Mouse (Mus musculus) adrenal gland, postnatal 10 days (tissue): Measurements from ENCODE around the gene Nt5dc2. TPM values are rescaled to one million over a fixed set of nuclear protein-coding genes. Genes with fewer than 3 reads are reported as not detected.

Source experiments
- DNase-seq: peaks from one replicate; pipeline ENCODE4 v3.0.0; 2021; ENCODE audit warnings: mixed read lengths
- total RNA-seq, 2 experiments: library from RNA; stranded (reverse); gene quantifications; 2 replicates each; pipeline ENCODE4 v1.2.3; 2021

Gene Nt5dc2
- total RNA-seq, 2 experiments from 2014 or later = 52.0 to 52.6 TPM

DNA sequence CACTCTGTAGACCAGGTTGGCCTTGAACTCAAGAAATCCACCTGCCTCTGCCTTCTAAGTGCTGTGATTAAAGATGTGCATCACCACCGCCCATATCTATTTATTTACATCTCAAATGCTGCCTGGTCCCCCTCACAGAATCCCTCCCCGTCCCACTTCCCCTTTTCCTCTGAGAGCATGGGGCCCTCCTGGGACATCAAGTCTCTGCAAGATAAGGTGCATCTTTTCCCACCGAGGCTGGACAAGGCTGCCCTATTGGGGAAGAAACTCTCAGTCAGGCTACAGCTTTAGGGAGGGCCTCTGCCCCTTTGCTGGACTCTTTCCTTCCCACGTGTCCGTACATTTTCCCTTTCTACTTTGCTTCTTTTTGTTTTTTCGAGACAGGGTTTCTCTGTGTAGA is 38.7 kb downstream of the Nt5dc2 start:
- no peak for DNase-seq

DNA sequence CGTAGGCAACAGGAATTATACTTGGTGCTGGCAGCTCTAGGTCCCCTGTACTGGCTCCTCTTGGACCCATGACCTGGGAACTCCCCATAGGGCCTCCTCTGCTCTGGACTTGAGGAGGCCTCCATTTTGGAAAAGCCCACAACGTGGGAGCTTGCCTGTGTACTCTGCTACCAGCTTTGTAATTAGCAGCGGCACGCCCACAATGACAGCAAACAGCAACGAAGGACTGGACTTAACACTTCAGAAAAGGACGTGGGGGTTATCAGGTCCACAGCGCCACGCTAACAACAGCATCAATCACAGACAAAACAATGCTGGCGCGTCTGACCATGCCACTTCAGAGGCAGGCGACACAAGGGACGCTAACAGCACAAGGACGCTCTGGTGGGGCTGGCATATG is 40.1 kb downstream of the Nt5dc2 start:
- no peak for DNase-seq

DNA sequence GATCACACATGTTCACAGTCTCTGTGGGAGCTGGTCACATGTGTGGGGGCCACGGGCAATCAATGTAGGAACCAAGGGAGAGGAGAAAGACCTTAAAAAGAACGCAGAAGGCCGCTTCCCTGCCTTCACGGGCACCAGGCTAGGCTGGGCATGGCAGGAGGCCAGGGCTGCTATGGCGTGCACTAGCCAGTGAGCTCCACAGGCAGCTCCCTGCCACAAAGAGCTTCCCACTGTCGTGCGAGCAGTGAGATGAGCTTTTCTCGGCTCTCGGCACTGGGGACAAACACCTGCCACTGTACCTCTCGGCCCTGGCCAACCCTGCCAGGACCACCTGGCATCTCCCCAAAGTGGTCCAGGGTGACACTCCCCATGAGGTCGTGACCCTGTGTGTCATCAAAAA is 40.5 kb downstream of the Nt5dc2 start:
- DNase-seq = peak; percentile 51

DNA sequence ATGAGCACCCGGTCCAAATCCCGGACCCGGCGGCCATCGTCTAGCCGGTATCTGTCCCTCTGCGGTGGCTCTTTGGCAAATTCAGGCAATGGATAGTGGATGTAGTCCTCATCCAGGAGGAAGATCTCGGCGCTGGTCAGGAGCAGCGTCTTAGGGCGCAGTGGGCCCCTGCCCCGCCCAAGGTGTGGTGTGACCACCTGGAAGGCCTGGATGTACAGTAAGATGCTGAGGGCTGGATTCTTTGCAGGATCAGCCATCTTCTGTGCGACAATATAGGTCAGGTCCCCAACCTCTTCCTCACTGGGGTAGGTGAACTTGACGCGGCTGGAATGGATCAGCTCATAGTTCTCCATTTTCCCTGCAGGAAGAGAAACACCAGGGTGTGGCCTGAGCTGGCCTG is 41.0 kb downstream of the Nt5dc2 start:
- DNase-seq = no peak

DNA sequence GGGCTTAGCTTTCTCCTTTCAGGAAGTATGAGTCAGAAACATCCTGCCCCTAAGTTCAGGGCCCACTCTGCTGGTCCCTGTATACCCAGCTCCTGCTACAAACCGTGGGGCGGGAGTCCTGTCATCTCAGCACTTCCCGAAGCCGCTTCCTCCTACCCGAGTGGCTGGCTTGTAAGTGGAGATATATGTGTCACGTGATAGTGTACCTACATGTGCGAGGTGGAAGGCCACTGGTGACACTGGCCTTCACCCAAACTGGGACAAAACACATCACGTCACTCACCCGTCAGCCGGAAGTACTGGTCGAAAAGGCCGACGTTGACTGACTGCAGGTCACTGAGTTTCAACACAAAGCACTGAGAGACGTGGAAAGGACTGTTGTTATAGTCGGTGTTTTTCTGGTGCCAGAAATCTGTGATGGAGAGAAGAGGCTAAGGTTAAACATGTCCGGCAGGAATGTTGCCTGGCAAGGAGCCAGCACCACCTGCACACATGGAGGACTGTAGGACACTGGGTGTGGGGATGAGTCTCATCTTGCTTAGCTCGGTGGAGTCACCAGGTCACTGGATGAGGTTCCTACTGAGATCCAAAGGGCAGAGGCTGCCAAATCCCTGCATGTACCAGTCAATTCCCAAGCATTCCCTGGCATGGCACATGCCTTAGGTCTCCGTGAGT is 42.1 kb downstream of the Nt5dc2 start:
- no peak for DNase-seq

DNA sequence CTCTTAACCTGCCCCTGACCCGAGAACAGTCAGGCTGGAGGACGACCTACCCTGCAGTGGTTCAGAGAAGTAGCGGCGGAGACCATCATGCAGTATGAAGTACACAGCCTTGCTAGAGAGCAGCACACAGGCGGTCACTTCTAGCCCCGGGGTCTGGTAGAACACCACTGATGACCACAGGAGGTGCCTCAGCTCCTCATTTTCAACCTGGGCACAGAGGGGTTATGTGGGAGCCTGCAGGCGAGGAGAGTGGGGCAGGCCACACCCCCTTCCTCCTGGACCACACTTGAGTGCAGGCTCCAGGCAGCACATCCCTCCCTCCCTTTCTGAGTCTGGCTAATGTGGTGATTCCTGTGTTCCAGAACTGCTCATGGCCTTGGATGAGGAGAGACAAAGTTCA is 42.7 kb downstream of the Nt5dc2 start:
- DNase-seq = no peak

DNA sequence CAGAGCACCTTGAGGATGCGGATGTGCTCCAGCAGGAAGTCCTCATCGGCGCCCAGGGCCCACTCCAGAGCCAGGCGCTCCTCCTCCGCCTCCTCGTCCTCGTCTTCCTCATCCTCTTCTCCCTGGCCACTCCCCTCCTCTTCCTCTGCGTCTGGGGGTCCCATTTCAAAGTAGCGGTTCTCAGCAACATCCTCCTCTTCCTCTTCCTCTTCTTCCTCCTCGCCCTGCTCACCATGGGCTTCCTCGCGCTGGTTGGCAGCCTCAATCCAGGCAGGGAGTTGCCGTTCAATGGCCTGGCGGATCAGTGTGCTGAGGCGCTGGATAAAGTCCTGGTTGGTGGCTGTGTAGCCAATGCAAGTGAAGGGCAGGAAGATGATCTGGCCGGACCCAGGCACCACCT is 46.4 kb downstream of the Nt5dc2 start:
- no peak for DNase-seq

DNA sequence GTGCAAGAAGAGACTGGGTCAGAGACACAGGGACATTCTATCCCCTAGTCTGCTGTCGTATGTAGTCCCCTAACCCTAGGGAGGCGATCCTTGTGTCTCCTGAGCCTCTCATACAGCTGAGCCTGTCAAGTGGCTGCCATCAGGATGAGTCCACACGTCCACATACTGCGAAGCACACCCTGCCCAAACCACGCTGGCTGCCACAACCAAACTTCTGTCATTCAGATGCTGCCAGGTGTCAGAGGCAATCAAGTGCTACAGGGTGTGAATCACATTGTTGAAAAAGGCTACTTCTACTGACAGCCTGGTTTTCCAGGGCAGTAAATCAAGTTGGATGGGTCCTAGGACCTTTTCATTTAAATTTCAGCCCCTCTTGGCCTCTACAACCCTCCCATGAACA is 46.9 kb downstream of the Nt5dc2 start:
- no peak for DNase-seq

DNA sequence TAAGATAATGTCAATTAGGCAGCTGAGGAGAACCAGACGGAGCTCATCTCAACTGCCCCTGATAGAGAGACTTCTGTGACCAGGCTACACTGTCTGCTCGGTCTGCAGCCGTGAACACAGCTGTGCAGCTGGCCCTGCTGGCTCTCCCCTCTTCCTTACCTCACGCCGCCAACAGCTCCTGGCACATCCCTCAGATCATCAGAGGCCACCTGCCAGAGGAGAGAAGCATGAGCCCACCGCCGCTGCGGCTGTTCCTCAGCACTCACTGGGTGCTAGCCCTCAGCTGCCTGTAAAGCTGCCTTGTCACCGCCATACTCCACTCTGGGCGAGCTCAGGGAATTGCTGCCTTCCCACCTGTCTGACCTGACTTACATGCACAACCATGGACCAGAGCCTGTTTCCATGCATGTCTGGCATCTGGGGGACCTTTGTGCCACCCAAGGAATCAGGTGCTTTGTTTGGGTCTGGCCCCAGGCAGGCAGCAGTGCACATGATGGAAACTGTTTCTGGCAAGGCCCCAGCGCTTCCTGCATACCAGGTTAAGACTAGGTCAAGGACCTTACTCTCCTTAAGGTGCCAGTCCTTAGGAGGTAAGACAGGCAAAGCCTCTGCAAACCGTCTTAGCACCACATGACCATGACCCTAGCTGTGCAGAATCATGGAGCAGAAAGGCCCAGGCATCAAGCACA is 49.0 kb downstream of the Nt5dc2 start:
- no peak for DNase-seq

DNA sequence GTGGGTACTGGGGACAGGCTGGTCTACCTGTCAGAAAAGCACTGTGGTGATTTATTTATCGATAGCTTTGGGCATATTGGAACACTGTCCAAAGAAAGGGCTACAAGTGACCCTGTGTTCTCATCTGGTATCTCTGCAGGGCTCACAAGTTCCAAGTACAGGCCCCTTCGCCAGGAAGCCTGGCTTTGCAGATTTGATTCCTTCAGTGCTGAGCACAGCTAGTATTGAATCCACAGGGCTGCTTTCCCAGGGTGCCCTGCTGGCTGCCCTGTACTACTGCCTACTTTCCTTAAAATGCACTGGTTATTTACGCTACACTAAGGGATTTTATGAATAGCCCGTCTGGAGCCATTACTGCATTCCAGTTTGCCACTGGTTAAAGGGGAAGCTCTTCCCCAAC is 50.7 kb downstream of the Nt5dc2 start:
- DNase-seq = no peak

DNA sequence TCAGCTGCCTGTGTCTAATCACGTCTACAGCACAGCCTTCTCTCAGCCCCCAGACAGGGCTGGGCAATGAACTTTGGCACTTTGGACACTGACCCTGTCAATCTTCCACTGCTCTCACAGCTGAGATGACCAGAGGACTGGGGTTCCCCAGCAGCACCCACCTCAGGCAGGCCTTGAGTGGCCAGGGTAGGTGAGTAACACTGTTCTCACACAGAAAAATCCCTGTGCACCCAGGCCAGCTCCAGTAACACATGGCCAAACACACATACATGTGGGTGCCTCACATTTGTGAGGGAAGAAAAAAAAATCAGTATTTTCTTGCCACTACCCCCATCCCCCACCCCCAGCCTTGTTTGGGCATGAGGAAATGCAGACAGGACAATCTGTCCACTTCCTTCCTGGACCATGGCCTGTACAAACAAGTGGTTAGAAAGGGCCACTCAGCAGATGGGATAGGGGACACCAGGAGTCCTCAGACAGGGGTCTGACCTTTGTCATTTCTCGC is 52.0 kb downstream of the Nt5dc2 start:
- no peak for DNase-seq

DNA sequence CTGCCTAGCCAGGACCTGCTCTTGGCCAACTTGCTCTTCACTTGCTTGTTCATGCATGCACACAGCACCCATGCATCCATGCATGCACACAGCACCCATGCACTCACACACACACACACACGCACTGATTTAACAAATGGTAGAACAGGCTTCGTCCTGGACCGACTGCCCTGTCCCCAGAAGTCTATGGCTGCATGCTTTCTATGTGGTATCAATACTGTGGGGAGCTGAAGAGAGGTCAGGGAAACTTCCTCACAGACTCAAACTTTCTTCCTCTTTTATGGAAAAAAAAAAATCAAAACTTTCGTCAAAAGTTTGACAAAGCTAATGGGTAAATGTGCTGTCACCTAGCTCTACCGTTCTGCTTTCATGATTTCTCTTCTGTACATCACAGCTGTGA is 52.7 kb downstream of the Nt5dc2 start:
- no peak for DNase-seq

DNA sequence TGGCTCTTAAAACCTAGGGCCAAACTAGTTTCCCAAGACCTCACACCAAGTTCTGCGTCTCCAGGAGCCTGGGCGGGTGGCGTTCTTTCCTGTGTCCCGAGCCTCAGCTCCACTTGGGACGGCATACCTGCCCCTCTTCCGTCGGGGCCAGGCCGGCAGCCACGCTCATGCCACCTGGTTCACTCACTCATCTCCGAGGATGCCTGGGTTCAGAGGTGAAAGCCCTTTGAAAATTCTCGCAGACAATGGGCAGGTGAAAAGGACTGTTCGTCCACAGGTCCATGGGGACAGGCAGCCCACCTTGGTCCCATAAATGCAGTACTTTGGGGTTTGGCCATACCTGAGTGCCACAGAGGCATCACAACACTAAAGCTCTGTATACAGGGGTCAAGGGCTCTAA is 53.3 kb downstream of the Nt5dc2 start:
- no peak for DNase-seq

DNA sequence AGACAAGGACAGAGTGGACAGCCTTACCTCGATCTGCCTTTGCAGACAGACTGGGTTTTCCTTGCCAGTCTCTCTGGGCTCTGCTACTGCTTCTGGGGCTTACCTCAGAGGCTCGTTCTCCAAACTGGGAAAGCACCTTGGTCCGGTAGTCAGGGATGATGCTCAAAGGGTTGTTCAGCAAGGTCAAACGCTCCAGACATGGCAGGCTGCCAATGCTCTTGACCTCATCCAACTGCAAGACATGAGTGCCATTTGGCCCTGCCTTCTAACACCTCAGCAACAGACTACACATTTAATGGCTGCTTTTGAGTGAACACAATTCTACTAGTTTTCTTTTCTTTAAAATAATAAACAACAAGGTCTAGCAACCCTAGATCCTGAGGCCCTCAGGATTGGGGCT is 55.8 kb downstream of the Nt5dc2 start:
- DNase-seq = peak; percentile 75

Other genes starting within 250 kb of the Nt5dc2 start
- 100 to 1,000 TPM; 167 to 428 TPM for gene Itih4, start 244.6 kb upstream of the Nt5dc2 start, total RNA-seq
- gene Itih3, start 207.3 kb upstream of the Nt5dc2 start, total RNA-seq = 100 to 1,000 TPM in 1 of 2 experiments, 10 to 100 TPM in 1; 87.4 to 223 TPM
- 100 to 1,000 TPM in 1 of 2 experiments, 10 to 100 TPM in 1; 52.9 to 125 TPM for gene Itih1, start 187.8 kb upstream of the Nt5dc2 start, total RNA-seq
- gene Nek4, start 179.7 kb upstream of the Nt5dc2 start, total RNA-seq = 10 to 100 TPM in 1 of 2 experiments, 1 to 10 TPM in 1; 8.5 to 13.9 TPM
- 10 to 100 TPM; 35.0 to 47.0 TPM for gene Glt8d1, start 129.7 kb upstream of the Nt5dc2 start, total RNA-seq
- gene Spcs1, start 129.4 kb upstream of the Nt5dc2 start, total RNA-seq = 100 to 1,000 TPM; 215 to 225 TPM
- 10 to 100 TPM; 53.5 to 65.9 TPM for gene Pbrm1, start 111.9 kb upstream of the Nt5dc2 start, total RNA-seq
- 10 to 100 TPM; 61.5 to 81.2 TPM for gene Gnl3, start 111.9 kb upstream of the Nt5dc2 start, total RNA-seq
- 100 to 1,000 TPM in 1 of 2 experiments, 10 to 100 TPM in 1; 86.9 to 103 TPM for gene Smim4, start 2.1 kb upstream of the Nt5dc2 start, total RNA-seq
- gene Stab1, start 37.6 kb downstream of the Nt5dc2 start, total RNA-seq = 10 to 100 TPM; 74.3 to 74.8 TPM
- gene Tnnc1, start 77.3 kb downstream of the Nt5dc2 start, total RNA-seq = 10 to 100 TPM; 11.1 to 45.0 TPM
- 100 to 1,000 TPM; 224 to 328 TPM for gene Nisch, start 85.9 kb downstream of the Nt5dc2 start, total RNA-seq
- gene Sema3g, start 86.8 kb downstream of the Nt5dc2 start, total RNA-seq = 10 to 100 TPM; 12.1 to 12.3 TPM
- gene Phf7, start 120.3 kb downstream of the Nt5dc2 start, total RNA-seq = 1 to 10 TPM; 9.1 to 9.2 TPM
- 10 to 100 TPM; 58.4 to 67.6 TPM for gene Bap1, start 120.4 kb downstream of the Nt5dc2 start, total RNA-seq
- gene Dnah1, start 192.8 kb downstream of the Nt5dc2 start, total RNA-seq = 1 to 10 TPM in 1 of 2 experiments, under 1 TPM in 1; 0.99 to 1.2 TPM
- gene Capn7, start 205.6 kb downstream of the Nt5dc2 start, total RNA-seq = 10 to 100 TPM; 33.7 to 40.9 TPM